Mouse (Mus musculus): Measurements from ENCODE around the gene Ntm. TPM values are rescaled to one million over a fixed set of nuclear protein-coding genes. Genes with fewer than 3 reads are reported as not detected.

Ntm gene
- polyA plus RNA-seq, 1 experiment: 1.3 TPM

DNA sequence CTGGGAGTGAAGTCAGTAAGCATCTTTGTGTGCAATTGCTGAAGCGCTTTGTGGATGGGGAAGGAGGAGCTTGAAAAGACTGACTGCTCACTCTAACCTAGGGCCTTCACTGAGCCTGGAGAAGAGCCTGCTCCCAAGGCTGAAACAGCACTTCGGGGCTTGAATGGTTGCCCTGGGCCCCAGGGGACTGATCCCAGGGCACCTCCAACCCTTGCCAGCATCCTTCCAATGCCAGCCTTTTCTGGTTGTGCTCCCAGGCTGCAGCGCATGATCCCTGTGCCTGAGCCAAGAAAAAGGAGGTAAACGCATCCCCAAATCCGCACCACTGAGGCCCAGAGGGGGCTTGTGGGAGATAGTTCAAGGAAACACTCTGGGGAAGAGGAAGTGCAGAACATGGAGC is 128.0 kb downstream of the Ntm start:
- Histone ChIP-seq H3K4me3 (replicated peaks; ENCODE audit: control insufficient read depth, low read depth, low read length) (no peak overlapping the region), H3K27ac (ENCODE audit: control insufficient read depth, insufficient read depth, low read depth, low read length, poor library complexity) (no peak overlapping the region), H3K4me1 (ENCODE audit: control insufficient read depth, insufficient read depth, low read length) (no peaks in the 10 kb centered on the region)
- WGBS: 72% methylated on average over 5 of the region's 5 CpGs
- TF ChIP-seq CTCF (IDR thresholded peaks at IDR 0.05; ENCODE audit: control insufficient read depth, insufficient read depth, low read length): no peak
- TF ChIP-seq POLR2A (IDR thresholded peaks at IDR 0.05; ENCODE audit: borderline replicate concordance, control insufficient read depth, low read depth, low read length): no peak

- no peaks in the 10 kb centered on the region for H3K4me1 ChIP-seq (ENCODE audit: control insufficient read depth, insufficient read depth, low read length)
- H3K4me3 ChIP-seq (replicated peaks; ENCODE audit: control insufficient read depth, low read depth, low read length): no peak overlapping the region
- TF ChIP-seq POLR2A (IDR thresholded peaks at IDR 0.05; ENCODE audit: borderline replicate concordance, control insufficient read depth, low read depth, low read length): no peak
- no peak for TF ChIP-seq CTCF (IDR thresholded peaks at IDR 0.05; ENCODE audit: control insufficient read depth, insufficient read depth, low read length)
- H3K27ac ChIP-seq (ENCODE audit: control insufficient read depth, insufficient read depth, low read depth, low read length, poor library complexity): no peak overlapping the region
- WGBS: 62% methylated on average over 2 of the region's 2 CpGs
Measured at GRCm38 (mm10) chr9:29833781-29834180, 129.2 kb downstream of the Ntm start.

- 43% methylated on average over 5 of the region's 5 CpGs for WGBS
- TF ChIP-seq POLR2A (IDR thresholded peaks at IDR 0.05; ENCODE audit: borderline replicate concordance, control insufficient read depth, low read depth, low read length) (no peak), CTCF (IDR thresholded peaks at IDR 0.05; ENCODE audit: control insufficient read depth, insufficient read depth, low read length) (no peak)
- Histone ChIP-seq H3K27ac (ENCODE audit: control insufficient read depth, insufficient read depth, low read depth, low read length, poor library complexity) (no peak overlapping the region), H3K4me1 (ENCODE audit: control insufficient read depth, insufficient read depth, low read length) (no peaks in the 10 kb centered on the region), H3K4me3 (replicated peaks; ENCODE audit: control insufficient read depth, low read depth, low read length) (no peak overlapping the region)
Measured at GRCm38 (mm10) chr9:29827240-29827660, 135.7 kb downstream of the Ntm start.

DNA sequence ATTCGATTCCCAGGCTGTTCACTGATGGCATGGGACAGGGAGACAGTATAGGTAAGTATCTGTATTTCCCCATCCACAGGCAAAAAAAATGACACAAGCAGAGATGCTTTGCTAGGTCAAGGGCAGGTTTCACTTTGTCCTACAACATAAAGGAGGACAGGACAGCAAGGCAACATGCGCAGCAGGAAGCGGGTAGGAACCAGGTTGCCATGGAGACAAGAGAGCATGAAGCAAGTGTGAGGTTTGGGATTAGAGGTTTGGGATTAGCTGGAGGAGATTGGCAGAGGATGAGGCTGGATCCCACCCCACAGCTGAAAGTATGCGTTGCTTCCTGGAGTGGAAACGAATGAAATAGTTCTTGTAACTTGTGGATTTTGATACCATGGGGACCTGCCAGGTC is 137.7 kb downstream of the Ntm start:
- Histone ChIP-seq H3K27ac (ENCODE audit: control insufficient read depth, insufficient read depth, low read depth, low read length, poor library complexity) (no peak overlapping the region), H3K4me3 (replicated peaks; ENCODE audit: control insufficient read depth, low read depth, low read length) (no peak overlapping the region), H3K4me1 (ENCODE audit: control insufficient read depth, insufficient read depth, low read length) (no peaks in the 10 kb centered on the region)
- TF ChIP-seq CTCF (IDR thresholded peaks at IDR 0.05; ENCODE audit: control insufficient read depth, insufficient read depth, low read length): no peak
- TF ChIP-seq POLR2A (IDR thresholded peaks at IDR 0.05; ENCODE audit: borderline replicate concordance, control insufficient read depth, low read depth, low read length): no peak
- 81% methylated on average over 5 of the region's 5 CpGs for WGBS

- no peak for TF ChIP-seq CTCF (IDR thresholded peaks at IDR 0.05; ENCODE audit: control insufficient read depth, insufficient read depth, low read length)
- TF ChIP-seq POLR2A (IDR thresholded peaks at IDR 0.05; ENCODE audit: borderline replicate concordance, control insufficient read depth, low read depth, low read length): no peak
- WGBS: 73% methylated on average over 4 of the region's 4 CpGs
- Histone ChIP-seq H3K27ac (ENCODE audit: control insufficient read depth, insufficient read depth, low read depth, low read length, poor library complexity) (no peak overlapping the region), H3K4me3 (replicated peaks; ENCODE audit: control insufficient read depth, low read depth, low read length) (no peak overlapping the region), H3K4me1 (ENCODE audit: control insufficient read depth, insufficient read depth, low read length) (no peaks in the 10 kb centered on the region)
Measured at GRCm38 (mm10) chr9:29823716-29824115, 139.2 kb downstream of the Ntm start.

DNA sequence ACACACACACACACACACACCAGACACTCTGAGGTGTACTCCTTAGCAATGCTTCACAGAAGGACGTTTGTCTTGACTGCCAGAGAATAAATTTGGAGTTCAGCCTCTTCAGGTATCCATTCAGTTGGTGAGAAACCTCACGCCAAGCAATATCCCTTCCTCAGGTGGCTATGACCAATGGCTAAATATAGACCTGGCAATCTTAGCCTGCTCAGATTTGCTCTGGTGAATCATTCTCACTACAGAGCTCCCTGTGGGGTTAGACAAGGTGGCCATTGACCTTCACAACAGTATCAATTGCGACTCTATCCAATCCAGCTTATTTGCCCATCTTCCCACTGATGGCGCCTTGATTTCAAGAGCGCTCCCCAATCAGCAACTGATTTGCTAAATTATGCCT is 150.3 kb downstream of the Ntm start:
- no peak overlapping the region for H3K4me3 ChIP-seq (replicated peaks; ENCODE audit: control insufficient read depth, low read depth, low read length)
- no peaks in the 10 kb centered on the region for H3K4me1 ChIP-seq (ENCODE audit: control insufficient read depth, insufficient read depth, low read length)
- TF ChIP-seq CTCF (IDR thresholded peaks at IDR 0.05; ENCODE audit: control insufficient read depth, insufficient read depth, low read length): no peak
- TF ChIP-seq POLR2A (IDR thresholded peaks at IDR 0.05; ENCODE audit: borderline replicate concordance, control insufficient read depth, low read depth, low read length): no peak
- 82% methylated on average over 5 of the region's 5 CpGs for WGBS
- H3K27ac ChIP-seq (ENCODE audit: control insufficient read depth, insufficient read depth, low read depth, low read length, poor library complexity): no peak overlapping the region

- no peak for TF ChIP-seq CTCF (IDR thresholded peaks at IDR 0.05; ENCODE audit: control insufficient read depth, insufficient read depth, low read length)
- TF ChIP-seq POLR2A (IDR thresholded peaks at IDR 0.05; ENCODE audit: borderline replicate concordance, control insufficient read depth, low read depth, low read length): no peak
- H3K4me3 ChIP-seq (replicated peaks; ENCODE audit: control insufficient read depth, low read depth, low read length): no peak overlapping the region
- 65% methylated on average over 3 of the region's 3 CpGs for WGBS
- no peaks in the 10 kb centered on the region for H3K4me1 ChIP-seq (ENCODE audit: control insufficient read depth, insufficient read depth, low read length)
- no peak overlapping the region for H3K27ac ChIP-seq (ENCODE audit: control insufficient read depth, insufficient read depth, low read depth, low read length, poor library complexity)
Measured at GRCm38 (mm10) chr9:29806790-29807189, 156.2 kb downstream of the Ntm start.

DNA sequence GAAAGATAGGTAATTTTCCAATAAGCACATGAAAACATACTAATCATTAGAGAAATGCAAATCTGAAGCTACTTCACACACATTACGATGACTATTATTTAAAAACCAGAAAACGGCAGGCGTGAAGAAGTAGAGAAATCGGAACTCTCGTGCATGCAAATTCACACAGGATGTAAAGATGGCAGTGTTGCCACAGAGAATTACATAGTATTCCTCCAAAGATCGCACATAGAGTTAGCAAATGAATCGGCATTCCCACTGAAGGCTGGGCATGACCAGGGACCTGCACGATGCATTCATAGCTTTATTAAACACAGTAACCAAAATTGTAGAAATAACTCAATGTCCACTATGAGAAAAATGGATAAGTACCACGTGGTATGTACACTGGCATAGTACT is 158.5 kb downstream of the Ntm start:
- Histone ChIP-seq H3K4me1 (ENCODE audit: control insufficient read depth, insufficient read depth, low read length) (no peaks in the 10 kb centered on the region), H3K27ac (ENCODE audit: control insufficient read depth, insufficient read depth, low read depth, low read length, poor library complexity) (no peak overlapping the region), H3K4me3 (replicated peaks; ENCODE audit: control insufficient read depth, low read depth, low read length) (no peak overlapping the region)
- no peak for TF ChIP-seq POLR2A (IDR thresholded peaks at IDR 0.05; ENCODE audit: borderline replicate concordance, control insufficient read depth, low read depth, low read length)
- no peak for TF ChIP-seq CTCF (IDR thresholded peaks at IDR 0.05; ENCODE audit: control insufficient read depth, insufficient read depth, low read length)
- whole genome bisulfite sequencing: 84% methylated on average over 9 of the region's 9 CpGs

- Histone ChIP-seq H3K4me3 (replicated peaks; ENCODE audit: control insufficient read depth, low read depth, low read length) (no peak overlapping the region), H3K4me1 (ENCODE audit: control insufficient read depth, insufficient read depth, low read length) (no peaks in the 10 kb centered on the region), H3K27ac (ENCODE audit: control insufficient read depth, insufficient read depth, low read depth, low read length, poor library complexity) (no peak overlapping the region)
- WGBS: 80% methylated on average over 4 of the region's 4 CpGs
- TF ChIP-seq POLR2A (IDR thresholded peaks at IDR 0.05; ENCODE audit: borderline replicate concordance, control insufficient read depth, low read depth, low read length) (no peak), CTCF (IDR thresholded peaks at IDR 0.05; ENCODE audit: control insufficient read depth, insufficient read depth, low read length) (no peak)
Measured at GRCm38 (mm10) chr9:29803738-29804285, 159.1 kb downstream of the Ntm start.

Measured in bone marrow, adult 2 months (tissue).